Mouse (Mus musculus) testis, adult 2 months (tissue): ENCODE results near the gene Aatk.

ENCODE experiments used
- CTCF ChIP-seq: fragments of 200-500 bp; IDR thresholded peaks from 2 replicates; pipeline ENCODE4 v1.5.1; 2012; ENCODE audit warnings: low read depth, mild to moderate bottlenecking, inconsistent platforms, low read length, moderate library complexity; ENCODE audit not compliant: control insufficient read depth, insufficient read depth, insufficient replicate concordance
- POLR2A ChIP-seq: fragments of 200-500 bp; IDR thresholded peaks from 2 replicates; pipeline ENCODE4 v1.6.1; 2012; ENCODE audit warnings: low read depth, mild to moderate bottlenecking, inconsistent platforms, low read length, moderate library complexity; ENCODE audit not compliant: control insufficient read depth

- TF ChIP-seq CTCF (no peak), POLR2A (no peak)
Observed at GRCm38 (mm10) chr11:120071065-120071464, 24.1 kb upstream of the Aatk start.
